In the genomic region with DNA sequence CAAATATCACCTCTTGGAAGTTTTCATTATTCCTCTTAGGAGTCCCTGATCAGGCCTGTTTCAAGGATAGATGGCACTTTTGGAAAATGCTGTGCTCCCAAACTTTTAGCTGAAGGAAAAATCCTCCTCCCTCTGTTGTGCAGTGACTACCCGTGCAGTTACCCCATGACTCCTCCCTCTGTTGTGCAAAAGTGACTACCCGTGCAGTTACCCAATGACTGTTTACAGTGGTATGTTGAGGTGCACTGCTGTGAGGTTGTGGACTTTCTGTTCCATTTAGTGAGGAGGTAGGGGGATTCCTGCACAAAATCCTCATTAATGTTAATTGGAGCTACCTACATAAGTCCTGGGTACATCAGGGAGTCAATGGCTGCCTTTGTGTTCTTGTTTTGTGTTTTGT, we compare ENCODE assay signal across 18 mouse cellular contexts.
"Had no signal": no experiment of that assay in that cellular context is flagged by ENCODE, and none has a peak within 500 bp of the region (broad histone marks: within the 10 kb centered on the region; RNA-seq: fewer than 3 reads in every experiment).

No protein-coding gene starts in this region.

- H3K4me1 ChIP-seq: midbrain, embryonic 12.5 days; neural tube, embryonic 13.5 days; neural tube, embryonic 15.5 days had no signal

- ATAC-seq: midbrain, embryonic 16.5 days had no signal

- H3K9ac ChIP-seq: lung, embryonic 14.5 days; midbrain, embryonic 12.5 days; neural tube, embryonic 13.5 days; neural tube, embryonic 15.5 days had no signal

- H3K27me3 ChIP-seq: neural tube, embryonic 13.5 days; neural tube, embryonic 15.5 days had no signal

- H3K9me3 ChIP-seq: midbrain, embryonic 10.5 days; midbrain, embryonic 12.5 days; neural tube, embryonic 13.5 days; neural tube, embryonic 15.5 days had no signal

- DNase-seq: lung, embryonic 14.5 days; lung, postnatal 10 days; lung, postnatal 4 days; midbrain, embryonic 14.5 days; retina, postnatal 1 day; right cerebral cortex, adult 18-20 months; right cerebral cortex, postnatal 25 days; right cerebral cortex, postnatal 4 days; spleen, adult 18-20 months; thymus, adult 18-20 months; thymus, postnatal 14 days; thymus, postnatal 36 days had no signal

- H3K4me2 ChIP-seq: lung, embryonic 14.5 days; midbrain, embryonic 12.5 days; neural tube, embryonic 13.5 days; neural tube, embryonic 15.5 days had no signal

- H3K36me3 ChIP-seq: midbrain, embryonic 10.5 days; midbrain, embryonic 12.5 days; neural tube, embryonic 13.5 days; neural tube, embryonic 15.5 days had no signal

- H3K27ac ChIP-seq: midbrain, embryonic 10.5 days; midbrain, embryonic 12.5 days; neural tube, embryonic 13.5 days; neural tube, embryonic 15.5 days had no signal

- H3K4me3 ChIP-seq: midbrain, embryonic 10.5 days; midbrain, embryonic 12.5 days; myocyte; neural tube, embryonic 13.5 days; neural tube, embryonic 15.5 days had no signal
